Mouse (Mus musculus) heart, postnatal 0 days (tissue): ENCODE measurements around the gene Slit1.

Experiments used
- CTCF ChIP-seq: IDR thresholded peaks from 2 replicates; pipeline ENCODE4 v1.5.1; 2016; ENCODE audit warnings: antibody characterized with exemption, control low read depth, low read depth
- EP300 ChIP-seq: IDR thresholded peaks from 2 replicates; pipeline ENCODE4 v1.6.1; 2016; ENCODE audit warnings: antibody characterized with exemption, low read depth

- TF ChIP-seq CTCF, result no peak
- TF ChIP-seq EP300, result no peak
Measured at GRCm38 (mm10) chr19:41719436-41719835, 24.0 kb downstream of the Slit1 start.
